Mouse (Mus musculus) right cerebral cortex, adult 2 months (tissue): ENCODE measurements around the gene Tspo2.

Experiments used
- DNase-seq, 2 experiments: peaks; one replicate each; pipeline ENCODE4 v3.0.0; 2021 to 2022; ENCODE audit warnings: low spot score in 2 of 2

Tspo2 gene

DNA sequence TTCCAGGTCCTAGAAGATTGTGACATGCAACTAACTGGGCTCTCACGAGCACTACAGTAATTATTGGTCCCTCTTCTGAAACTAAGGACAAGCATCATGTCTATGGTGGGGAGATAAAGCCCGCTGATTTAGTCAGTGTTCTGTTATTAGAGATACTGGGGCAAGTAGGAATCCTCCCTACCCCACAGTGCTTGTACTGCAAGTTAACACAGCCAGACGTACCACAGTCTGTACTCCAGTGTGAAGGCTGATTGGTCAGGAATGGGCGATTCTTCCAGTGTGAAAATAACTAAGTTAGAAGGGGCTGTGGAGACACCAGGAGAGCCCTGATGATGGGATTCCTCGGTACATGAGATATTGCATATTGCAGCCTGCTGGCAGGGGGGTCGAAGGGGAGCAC lies 33.8 kb downstream of the Tspo2 start:
- no peak for DNase-seq

- DNase-seq: peak; percentile 68 to 80
Observed at GRCm38 (mm10) chr17:48416425-48417195, 34.7 kb downstream of the Tspo2 start.

GRCm38 (mm10) chr17:48416011-48416410 lies 35.3 kb downstream of the Tspo2 start:
- no peak for DNase-seq

- no peak for DNase-seq
Observed at GRCm38 (mm10) chr17:48411241-48411640, 40.1 kb downstream of the Tspo2 start.

- no peak for DNase-seq
Observed at GRCm38 (mm10) chr17:48410299-48410785, 41.0 kb downstream of the Tspo2 start.

DNA sequence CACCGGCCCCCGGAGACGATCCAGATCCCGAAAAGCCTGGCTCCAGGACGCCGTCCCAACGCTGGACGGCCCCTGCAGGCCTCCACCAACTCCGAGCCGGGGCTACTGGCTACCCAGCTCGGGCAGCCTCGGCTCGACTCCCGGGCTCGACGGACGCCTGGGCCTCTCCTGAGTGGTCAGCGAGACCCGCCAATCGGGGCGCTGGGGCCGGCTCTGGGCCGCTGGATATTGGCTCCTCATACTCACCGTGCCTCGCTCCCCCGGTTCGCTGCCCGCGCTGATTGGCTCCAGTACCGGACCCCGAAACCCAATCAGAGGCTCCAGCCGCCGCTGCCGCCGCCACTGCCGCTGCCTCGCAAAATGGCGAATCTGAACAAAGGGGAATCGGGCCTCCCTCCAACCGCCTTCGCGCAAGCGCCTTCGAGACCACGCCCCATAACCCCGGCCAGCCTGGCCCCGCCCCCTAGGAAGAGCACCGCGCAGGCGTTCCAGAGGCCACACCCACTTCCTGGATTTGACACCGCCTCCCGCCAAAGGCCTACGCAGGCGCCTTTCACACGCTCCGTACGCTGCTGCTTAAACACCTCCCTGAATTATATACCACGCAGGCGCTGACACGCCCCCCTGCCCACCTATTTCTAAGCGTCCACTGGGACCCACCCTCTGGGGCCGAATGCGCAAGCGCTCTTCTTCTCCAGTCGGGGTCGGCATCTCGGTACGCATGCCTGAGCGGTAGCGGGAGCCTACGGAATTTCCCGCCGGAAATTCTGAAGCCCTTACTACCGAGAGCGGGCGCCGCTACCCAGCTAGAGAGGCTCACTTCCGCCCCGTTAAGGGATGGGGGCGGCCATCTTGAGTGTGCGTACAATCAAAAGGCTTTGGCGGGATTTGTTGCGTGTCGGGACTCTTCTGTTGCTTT lies 41.7 kb downstream of the Tspo2 start, which contains the start of the genes Nfya and Oard1:
Gene Nfya (minus strand): TSS at position 527 of the 919 bp plus-strand sequence.
Gene Oard1 (plus strand): TSS at position 635 of the 919 bp plus-strand sequence.
- peak; percentile 99 to 100 for DNase-seq

- DNase-seq: peak; percentile 60 to 64
Observed at GRCm38 (mm10) chr17:48408526-48409291, 42.6 kb downstream of the Tspo2 start.

GRCm38 (mm10) chr17:48407910-48408525 lies 43.3 kb downstream of the Tspo2 start:
- DNase-seq: no peak

- no peak for DNase-seq
Observed at GRCm38 (mm10) chr17:48407154-48407553, 44.2 kb downstream of the Tspo2 start.

DNA sequence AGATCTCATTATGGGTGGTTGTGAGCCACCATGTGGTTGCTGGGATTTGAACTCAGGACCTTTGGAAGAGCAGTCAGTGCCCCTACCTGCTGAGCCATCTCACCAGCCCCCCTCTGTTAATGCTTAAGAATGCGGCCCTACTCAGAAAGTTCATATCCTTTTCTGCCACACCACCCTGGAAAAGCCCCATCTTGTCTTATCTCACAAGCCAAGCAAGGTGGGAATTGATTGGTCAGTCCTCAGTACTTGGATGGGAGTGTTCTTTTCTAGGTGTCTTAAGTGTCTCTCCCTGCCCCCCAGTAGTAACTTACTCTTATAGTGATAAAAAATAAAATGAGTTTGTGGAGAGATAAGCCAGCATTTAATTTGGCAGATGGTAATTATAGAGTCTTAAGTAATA lies 46.6 kb downstream of the Tspo2 start:
- no peak for DNase-seq

DNA sequence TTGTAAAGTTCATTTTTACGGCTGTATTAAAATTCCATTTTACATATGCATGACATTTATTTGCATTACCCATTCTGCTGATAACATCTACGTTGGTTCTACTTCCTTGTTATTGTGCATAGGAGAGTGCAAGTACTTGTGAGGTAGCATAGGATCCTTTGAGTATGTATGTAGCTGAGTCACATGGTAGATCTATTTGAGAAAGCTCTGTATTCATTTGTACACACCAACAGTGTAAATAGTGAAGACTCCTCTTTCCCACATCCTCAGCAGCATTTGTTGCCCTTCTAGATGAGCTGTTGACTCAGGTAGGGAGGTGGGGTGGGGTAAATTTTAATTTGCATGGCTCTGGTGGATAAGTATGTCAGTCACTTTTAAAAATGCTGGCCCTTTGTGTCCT lies 47.5 kb downstream of the Tspo2 start:
- no peak for DNase-seq

DNA sequence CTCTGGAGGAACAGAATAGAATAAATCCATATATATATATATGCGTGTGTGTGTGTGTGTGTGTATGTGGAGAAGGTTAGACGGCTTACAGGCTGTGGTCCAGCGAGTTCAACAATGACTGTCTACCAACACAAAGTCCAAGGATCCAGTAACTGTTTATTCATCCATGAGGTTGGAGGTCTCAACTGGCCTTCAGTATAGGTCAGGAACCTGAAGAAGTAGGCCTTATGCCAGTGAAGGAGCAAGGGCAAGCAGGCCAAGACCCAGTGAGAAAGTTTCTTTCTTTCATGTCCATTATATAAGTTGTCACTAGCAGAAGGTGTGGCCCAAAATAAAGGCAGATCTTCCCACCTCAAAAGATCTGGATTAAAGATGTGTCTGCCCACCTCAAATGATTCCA lies 48.6 kb downstream of the Tspo2 start:
- no peak for DNase-seq

- no peak for DNase-seq
Observed at GRCm38 (mm10) chr17:48401710-48402109, 49.6 kb downstream of the Tspo2 start.
